Mouse (Mus musculus) liver, adult 2 months (tissue): ENCODE measurements around the gene Kif13a.

Experiments
- CTCF ChIP-seq: fragments of 200-500 bp; IDR thresholded peaks from 2 replicates; pipeline ENCODE4 v1.5.1; 2011; ENCODE audit warnings: low read depth, low read length, control low read depth
- POLR2A ChIP-seq: fragments of 200-500 bp; IDR thresholded peaks from 2 replicates; pipeline ENCODE4 v1.6.1; 2011; ENCODE audit warnings: low read length, control low read depth; ENCODE audit not compliant: insufficient read depth; ENCODE audit errors: extremely low read depth

GRCm38 (mm10) chr13:46841668-46842067 is 88.0 kb downstream of the Kif13a start:
- TF ChIP-seq POLR2A (no peak), CTCF (no peak)
